Mouse (Mus musculus): ENCODE data around the gene Tcf7l2.

- TF ChIP-seq CTCF (IDR thresholded peaks at IDR 0.05; ENCODE audit: control insufficient read depth, insufficient read depth, low read length) (no peak), POLR2A (IDR thresholded peaks at IDR 0.05; ENCODE audit: borderline replicate concordance, control insufficient read depth, low read depth, low read length) (no peak)
These were observed 21.9 kb upstream of the Tcf7l2 start for GRCm38 (mm10) chr19:55719524-55720408.

Data from bone marrow, adult 2 months (tissue).